Mouse (Mus musculus) liver, adult 2 months (tissue): ENCODE data around the gene Bap1. TPM values are rescaled to one million over a fixed set of nuclear protein-coding genes. Genes with fewer than 3 reads are reported as not detected.

Experiments used
- DNase-seq: peaks from one replicate; pipeline ENCODE4 v3.0.0-alpha.2; 2011; ENCODE audit warnings: low read depth, low spot score; ENCODE audit errors: extremely low read depth
- H3K27ac ChIP-seq: fragments of 200-500 bp; replicated peaks from 2 replicates; pipeline ENCODE4 v1.5.1; 2012; ENCODE audit warnings: low read depth, mild to moderate bottlenecking, control low read depth, inconsistent platforms, low read length; ENCODE audit not compliant: insufficient read depth
- H3K27me3 ChIP-seq: fragments of 200-500 bp; 2 replicates; pipeline ENCODE4 v1.6.1; 2012; ENCODE audit warnings: mild to moderate bottlenecking, moderate library complexity, low read length, inconsistent platforms; ENCODE audit not compliant: control insufficient read depth, insufficient read depth
- H3K36me3 ChIP-seq: fragments of 200-500 bp; 2 replicates; pipeline ENCODE4 v1.6.1; 2012; ENCODE audit warnings: low read length, inconsistent platforms; ENCODE audit not compliant: control insufficient read depth, insufficient read depth
- H3K4me1 ChIP-seq: fragments of 200-500 bp; 2 replicates; pipeline ENCODE4 v1.6.1; 2011; ENCODE audit warnings: low read length; ENCODE audit not compliant: control insufficient read depth, insufficient read depth
- H3K4me3 ChIP-seq: fragments of 200-500 bp; 2 replicates; pipeline ENCODE4 v1.5.1; 2011; ENCODE audit warnings: low read depth, mild to moderate bottlenecking, control low read depth, low read length, moderate library complexity; ENCODE audit not compliant: insufficient read depth
- H3K79me2 ChIP-seq: fragments of 200-500 bp; 2 replicates; pipeline ENCODE4 v1.6.1; 2012; ENCODE audit warnings: inconsistent platforms, mild to moderate bottlenecking, low read length, moderate library complexity; ENCODE audit not compliant: control insufficient read depth, insufficient read depth
- H3K9ac ChIP-seq: fragments of 200-500 bp; 2 replicates; pipeline ENCODE4 v1.6.1; 2012; ENCODE audit warnings: low read depth, mild to moderate bottlenecking, control low read depth, inconsistent platforms, low read length
- CTCF ChIP-seq: fragments of 200-500 bp; IDR thresholded peaks from 2 replicates; pipeline ENCODE4 v1.5.1; 2011; ENCODE audit warnings: low read depth, low read length, control low read depth
- POLR2A ChIP-seq: fragments of 200-500 bp; IDR thresholded peaks from 2 replicates; pipeline ENCODE4 v1.6.1; 2011; ENCODE audit warnings: low read length, control low read depth; ENCODE audit not compliant: insufficient read depth; ENCODE audit errors: extremely low read depth
- WGBS: fragments of 180-500 bp; shearing (Covaris S2); methylation state at CpG from one replicate; pipeline ENCODE4 v1.1.7; 2018; 5-methylcytosine and 5-hydroxymethylcytosine counted together
- polyA plus RNA-seq: library from polyadenylated mRNA; depleted of rRNA; stranded (reverse); fragments of >200 nt; gene quantifications from 2 replicates; pipeline ENCODE4 v1.2.3, GENCODE M21; 2012
- total RNA-seq: library from RNA; depleted of rRNA; stranded (reverse); fragments of >200 nt; gene quantifications from 2 replicates; pipeline ENCODE4 v1.2.3, GENCODE M21; 2014

Bap1 gene
- total and polyA plus RNA-seq, 2 experiments, result 16.1 to 26.7 TPM

GRCm38 (mm10) chr14:31252091-31252490, 841 bp downstream of the Bap1 start:
- no peak overlapping the region for H3K27ac ChIP-seq
- TF ChIP-seq POLR2A (no peak), CTCF (no peak)

GRCm38 (mm10) chr14:31258476-31259050, 7.3 kb downstream of the Bap1 start:
- H3K27me3 ChIP-seq, result no peaks in the 10 kb centered on the region
- no peaks in the 10 kb centered on the region for H3K79me2 ChIP-seq
- TF ChIP-seq POLR2A (no peak), CTCF (no peak)
- H3K4me1 ChIP-seq, result no peaks in the 10 kb centered on the region
- no peak overlapping the region for H3K9ac ChIP-seq
- no peak overlapping the region for H3K4me3 ChIP-seq
- 93% methylated on average over 14 of the region's 14 CpGs for WGBS
- H3K27ac ChIP-seq, result no peak overlapping the region
- no peak for DNase-seq
- peaks cover 33% of the 10 kb centered on the region for H3K36me3 ChIP-seq

More at GRCm38 (mm10) chr14:31252091-31252490, 841 bp downstream of the Bap1 start:
- peak overlapping the region; percentile 78; the same call in 1 of the 2 replicates for H3K4me3 ChIP-seq
- peaks cover 3% of the 10 kb centered on the region; the same call in 1 of the 2 replicates for H3K4me1 ChIP-seq
- 74% methylated on average over 5 of the region's 5 CpGs for WGBS
- DNase-seq, result no peak
- no peak overlapping the region for H3K9ac ChIP-seq
- peaks cover 26% of the 10 kb centered on the region for H3K36me3 ChIP-seq
- H3K79me2 ChIP-seq, result peaks cover 5% of the 10 kb centered on the region; the same call in 1 of the 2 replicates
- H3K27me3 ChIP-seq, result no peaks in the 10 kb centered on the region

GRCm38 (mm10) chr14:31260374-31260773, 9.1 kb downstream of the Bap1 start:
- Histone ChIP-seq H3K9ac (no peak overlapping the region), H3K27me3 (no peaks in the 10 kb centered on the region), H3K27ac (no peak overlapping the region), H3K36me3 (peaks cover 21% of the 10 kb centered on the region), H3K79me2 (no peaks in the 10 kb centered on the region), H3K4me1 (no peaks in the 10 kb centered on the region), H3K4me3 (no peak overlapping the region)
- DNase-seq, result no peak
- TF ChIP-seq POLR2A, result no peak
- TF ChIP-seq CTCF, result no peak
- WGBS, result 96% methylated on average over 4 of the region's 4 CpGs

GRCm38 (mm10) chr14:31260932-31261331, 9.7 kb downstream of the Bap1 start:
- Histone ChIP-seq H3K27me3 (no peaks in the 10 kb centered on the region), H3K9ac (no peak overlapping the region), H3K79me2 (no peaks in the 10 kb centered on the region), H3K36me3 (peaks cover 20% of the 10 kb centered on the region), H3K4me1 (no peaks in the 10 kb centered on the region), H3K27ac (no peak overlapping the region), H3K4me3 (no peak overlapping the region)
- TF ChIP-seq CTCF, result no peak
- no peak for TF ChIP-seq POLR2A
- DNase-seq, result no peak
- 94% methylated on average over 9 of the region's 9 CpGs for WGBS

- TF ChIP-seq CTCF (no peak), POLR2A (no peak)
- H3K79me2 ChIP-seq, result no peaks in the 10 kb centered on the region
- no peak overlapping the region for H3K9ac ChIP-seq
- no peak for DNase-seq
- no peak overlapping the region for H3K27ac ChIP-seq
- WGBS, result 90% methylated on average over 11 of the region's 11 CpGs
- H3K4me1 ChIP-seq, result no peaks in the 10 kb centered on the region
- no peaks in the 10 kb centered on the region for H3K36me3 ChIP-seq
- no peak overlapping the region for H3K4me3 ChIP-seq
- H3K27me3 ChIP-seq, result no peaks in the 10 kb centered on the region
Observed at GRCm38 (mm10) chr14:31267649-31268048, 16.4 kb downstream of the Bap1 start.

GRCm38 (mm10) chr14:31268301-31269001, 17.2 kb downstream of the Bap1 start:
- no peaks in the 10 kb centered on the region for H3K4me1 ChIP-seq
- H3K27me3 ChIP-seq, result no peaks in the 10 kb centered on the region
- 74% methylated on average over 9 of the region's 9 CpGs for WGBS
- H3K36me3 ChIP-seq, result no peaks in the 10 kb centered on the region
- H3K27ac ChIP-seq, result no peak overlapping the region
- no peak overlapping the region for H3K4me3 ChIP-seq
- no peak overlapping the region for H3K9ac ChIP-seq
- DNase-seq, result no peak
- TF ChIP-seq POLR2A, result no peak
- TF ChIP-seq CTCF, result no peak
- H3K79me2 ChIP-seq, result no peaks in the 10 kb centered on the region
